Mouse (Mus musculus) heart, postnatal 0 days (tissue): ENCODE data around the gene Ccdc61.

Source experiments
- CTCF ChIP-seq: IDR thresholded peaks from 2 replicates; pipeline ENCODE4 v1.5.1; 2016; ENCODE audit warnings: antibody characterized with exemption, control low read depth, low read depth
- EP300 ChIP-seq: IDR thresholded peaks from 2 replicates; pipeline ENCODE4 v1.6.1; 2016; ENCODE audit warnings: antibody characterized with exemption, low read depth

DNA sequence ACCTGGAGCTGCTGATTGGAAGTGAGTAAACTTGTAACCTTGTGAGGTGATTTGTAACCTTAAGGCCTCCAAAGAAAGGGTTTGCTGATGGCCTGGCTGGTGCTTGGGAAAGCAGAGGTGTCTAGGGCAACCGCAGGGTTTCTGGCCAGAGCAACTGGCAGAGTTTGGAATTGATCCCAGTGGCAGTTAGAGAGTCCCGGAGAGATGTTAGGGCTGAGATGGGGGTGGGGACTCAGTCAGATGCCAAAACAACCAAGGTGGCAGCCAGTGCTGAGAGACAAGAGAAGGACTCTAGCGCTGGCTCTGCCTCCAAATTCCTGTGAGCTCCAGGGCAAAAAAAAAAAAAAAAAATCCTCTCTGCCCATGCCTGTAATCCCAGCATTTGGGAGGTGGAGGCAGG is 7.7 kb upstream of the Ccdc61 start:
- TF ChIP-seq CTCF, result no peak
- no peak for TF ChIP-seq EP300
